Mouse (Mus musculus) small intestine, adult 10 weeks (tissue): ENCODE data around the gene Rerg. TPM values are rescaled to one million over a fixed set of nuclear protein-coding genes. Genes with fewer than 3 reads are reported as not detected.

Source experiments
- polyA plus RNA-seq: library from polyadenylated mRNA; stranded (reverse); fragments of 350-450 nt; fragmentation: Illumina TruSeq; extraction: RNeasy Lipid Tissue Mini Kit (QIAGEN cat#74804); gene quantifications from one replicate; pipeline ENCODE4 v1.2.3, GENCODE M21; 2014; ENCODE audit warnings: low replicate concordance

Rerg gene
- polyA plus RNA-seq: 7.4 TPM

DNA sequence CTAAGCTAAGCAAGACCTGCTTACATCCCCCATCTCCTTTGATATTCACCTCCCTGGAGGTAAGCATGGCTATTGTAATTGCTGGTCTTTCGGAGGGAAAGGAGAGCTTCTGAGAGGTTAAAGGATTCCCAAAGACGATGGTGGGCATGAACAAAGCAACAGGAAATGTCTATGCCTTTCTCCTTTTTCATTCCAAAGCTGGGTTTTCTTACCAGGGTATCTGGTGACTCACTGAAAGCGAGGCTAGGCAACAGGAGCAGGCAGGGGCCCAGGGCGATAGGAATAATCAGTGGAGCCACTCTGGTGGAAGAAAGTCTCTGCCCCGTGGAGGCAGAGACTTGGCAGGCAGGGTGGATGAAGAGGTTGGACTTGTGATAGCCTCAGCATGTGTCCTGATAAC is at the start of gene Rerg:
Rerg (minus strand) TSS at position 272 of the 400 bp plus-strand sequence.

Other genes starting within 250 kb of the Rerg start
- gene Erp27, start 248.3 kb downstream of the Rerg start, polyA plus RNA-seq: 6.7 TPM
- not detected for gene Pde6h, start 246.7 kb downstream of the Rerg start, polyA plus RNA-seq
- 14.7 TPM for gene Arhgdib, start 228.6 kb downstream of the Rerg start, polyA plus RNA-seq
- 2.2 TPM for gene Ptpro, start 81.8 kb upstream of the Rerg start, polyA plus RNA-seq